Mouse (Mus musculus) heart, embryonic 10.5 days (tissue): ENCODE measurements around the gene Abtb1. TPM values are rescaled to one million over a fixed set of nuclear protein-coding genes. Genes with fewer than 3 reads are reported as not detected.

ENCODE experiments used
- DNase-seq: peaks from one replicate; pipeline ENCODE4 v3.0.0-alpha.2; 2017; ENCODE audit warnings: low spot score
- H3K27ac ChIP-seq: fragments of 300-500 bp; sonication (generic); 2 replicates; pipeline ENCODE4 v1.5.1; 2016; ENCODE audit warnings: mild to moderate bottlenecking
- H3K27me3 ChIP-seq: fragments of 300-500 bp; sonication (generic); 2 replicates; pipeline ENCODE4 v1.6.1; 2016; ENCODE audit warnings: mild to moderate bottlenecking; ENCODE audit not compliant: poor library complexity, insufficient read depth, severe bottlenecking
- H3K36me3 ChIP-seq: fragments of 300-500 bp; sonication (generic); 2 replicates; pipeline ENCODE4 v1.6.1; 2016; ENCODE audit warnings: mild to moderate bottlenecking, moderate library complexity
- H3K4me1 ChIP-seq: fragments of 300-500 bp; sonication (generic); 2 replicates; pipeline ENCODE4 v1.6.1; 2016; ENCODE audit warnings: mild to moderate bottlenecking
- H3K4me3 ChIP-seq: fragments of 300-500 bp; sonication (generic); 2 replicates; pipeline ENCODE4 v1.5.1; 2016; ENCODE audit warnings: mild to moderate bottlenecking, moderate library complexity
- H3K9me3 ChIP-seq: fragments of 300-500 bp; sonication (generic); 2 replicates; pipeline ENCODE4 v1.6.1; 2016; ENCODE audit warnings: mild to moderate bottlenecking, moderate library complexity
- WGBS: fragments of 180-500 bp; shearing (Covaris S2); methylation state at CpG from one replicate; pipeline ENCODE4 v1.1.7; 2016; 5-methylcytosine and 5-hydroxymethylcytosine counted together
- polyA plus RNA-seq: library from polyadenylated mRNA; unstranded; fragments of >200 nt; fragmentation: Nextera tagmentation; extraction: Ambion mirVana; gene quantifications from 2 replicates; pipeline ENCODE4 v1.2.1, GENCODE M21; 2016

Gene Abtb1
- polyA plus RNA-seq, 1 experiment from 2014 or later = 23.5 TPM

DNA sequence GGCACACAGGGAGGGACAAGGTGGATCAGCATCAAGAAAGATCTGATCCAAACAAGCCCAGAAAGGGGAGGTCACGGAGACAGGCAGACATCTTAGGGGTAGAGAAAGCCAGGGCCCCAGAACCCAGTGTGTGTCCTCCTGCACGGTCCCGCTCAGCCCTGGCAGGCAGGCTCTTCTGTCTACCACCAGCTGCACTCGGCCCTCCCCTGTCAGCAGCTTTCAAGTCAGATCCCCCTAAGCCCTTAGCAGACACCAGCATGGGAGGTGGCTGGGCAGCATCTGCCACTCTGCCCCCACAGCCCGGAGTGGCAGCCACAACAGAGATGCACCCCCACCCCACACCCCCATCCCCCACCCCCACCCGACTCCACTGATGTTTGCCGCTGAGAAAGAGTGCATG, 31.0 kb upstream of the Abtb1 start:
- no peak for DNase-seq
- no peaks in the 10 kb centered on the region for H3K9me3 ChIP-seq
- no peak overlapping the region for H3K4me3 ChIP-seq
- no peak overlapping the region for H3K27ac ChIP-seq
- H3K4me1 ChIP-seq = peaks cover 19% of the 10 kb centered on the region
- no peaks in the 10 kb centered on the region for H3K36me3 ChIP-seq
- H3K27me3 ChIP-seq = peaks cover 45% of the 10 kb centered on the region
- WGBS = 26% methylated on average over 7 of the region's 7 CpGs

GRCm38 (mm10) chr6:88871546-88871945, 29.8 kb upstream of the Abtb1 start:
- Histone ChIP-seq H3K9me3 (no peaks in the 10 kb centered on the region), H3K27ac (no peak overlapping the region), H3K4me3 (no peak overlapping the region), H3K27me3 (peaks cover 45% of the 10 kb centered on the region), H3K4me1 (peaks cover 19% of the 10 kb centered on the region), H3K36me3 (no peaks in the 10 kb centered on the region)
- WGBS = 50% methylated on average over 8 of the region's 8 CpGs
- no peak for DNase-seq

DNA sequence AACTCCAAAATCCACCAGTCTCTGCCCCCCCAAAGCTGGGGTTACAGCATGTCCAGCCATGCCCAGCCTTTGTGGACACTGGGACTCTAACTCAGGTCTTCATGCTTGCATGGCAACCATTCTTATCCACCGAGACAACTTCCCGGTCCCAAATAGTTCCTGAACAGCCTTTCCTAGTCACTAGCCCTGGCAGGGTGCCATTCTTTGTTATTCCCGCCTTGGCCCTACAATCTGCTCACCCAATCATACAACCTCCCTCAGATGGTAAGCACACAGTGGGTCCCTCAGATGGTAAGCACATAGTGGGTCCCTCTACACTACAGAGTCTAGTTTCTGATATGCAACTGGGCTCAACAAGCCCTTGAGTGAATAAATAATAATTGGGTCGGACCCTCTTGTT, 28.8 kb upstream of the Abtb1 start:
- H3K4me1 ChIP-seq = peaks cover 19% of the 10 kb centered on the region
- H3K4me3 ChIP-seq = no peak overlapping the region
- no peak overlapping the region for H3K27ac ChIP-seq
- DNase-seq = no peak
- WGBS = 67% methylated on average over 4 of the region's 4 CpGs
- H3K36me3 ChIP-seq = no peaks in the 10 kb centered on the region
- H3K27me3 ChIP-seq = peaks cover 40% of the 10 kb centered on the region
- H3K9me3 ChIP-seq = no peaks in the 10 kb centered on the region

DNA sequence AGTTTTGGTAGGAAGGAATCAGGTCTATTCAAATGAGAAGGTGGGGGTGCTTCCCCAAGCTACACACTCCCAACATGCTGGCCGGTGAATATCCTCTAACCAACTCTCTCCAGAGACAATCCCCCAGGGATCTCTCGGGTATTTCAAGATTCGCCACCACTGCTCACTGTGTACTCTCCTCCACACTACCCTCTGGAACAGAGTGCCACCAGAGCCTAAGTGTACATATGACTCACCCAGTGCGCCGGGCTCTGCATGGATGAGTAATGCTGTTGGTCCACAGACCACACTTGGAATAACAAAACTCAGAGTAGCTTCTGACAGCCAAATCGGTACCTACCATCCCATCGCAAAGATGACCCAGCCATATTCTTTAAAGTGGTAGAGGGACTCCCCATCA, 27.7 kb upstream of the Abtb1 start:
- Histone ChIP-seq H3K4me3 (no peak overlapping the region), H3K4me1 (peaks cover 12% of the 10 kb centered on the region; the same call in 1 of the 2 replicates), H3K9me3 (no peaks in the 10 kb centered on the region), H3K27ac (no peak overlapping the region), H3K27me3 (peaks cover 39% of the 10 kb centered on the region), H3K36me3 (no peaks in the 10 kb centered on the region)
- no peak for DNase-seq
- 80% methylated on average over 7 of the region's 7 CpGs for WGBS

GRCm38 (mm10) chr6:88865704-88866103, 23.9 kb upstream of the Abtb1 start:
- Histone ChIP-seq H3K36me3 (peaks cover 8% of the 10 kb centered on the region; the same call in 1 of the 2 replicates), H3K4me3 (no peak overlapping the region), H3K27ac (no peak overlapping the region), H3K4me1 (peaks cover 2% of the 10 kb centered on the region; the same call in 1 of the 2 replicates), H3K9me3 (no peaks in the 10 kb centered on the region), H3K27me3 (0 out of 2 replicates have a peak, but pooled peaks cover 9% of the 10 kb centered on the region)
- WGBS = 79% methylated on average over 7 of the region's 7 CpGs
- no peak for DNase-seq

DNA sequence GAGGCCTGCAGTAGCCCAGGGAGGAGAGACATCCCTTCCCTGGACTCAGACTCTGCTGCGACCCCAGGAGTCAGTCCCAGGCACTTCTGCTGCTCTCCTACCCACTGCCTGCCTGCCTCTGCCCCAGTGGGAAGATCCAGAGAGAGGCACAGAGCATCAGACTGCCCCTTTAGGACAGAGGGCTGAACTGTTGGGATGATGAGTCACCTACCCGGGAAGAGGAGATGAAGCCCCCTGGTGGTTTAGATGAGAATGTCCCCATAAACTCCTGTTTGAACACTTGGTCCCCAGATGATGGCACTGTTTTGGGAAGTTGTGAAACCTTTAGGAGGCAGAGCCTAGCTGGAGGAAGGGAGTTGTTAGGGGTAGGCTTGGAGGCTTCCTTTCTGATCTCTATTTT, 19.1 kb upstream of the Abtb1 start:
- 12% methylated on average over 2 of the region's 2 CpGs for WGBS
- no peak for DNase-seq
- no peak overlapping the region for H3K27ac ChIP-seq

GRCm38 (mm10) chr6:88858341-88858740, 16.6 kb upstream of the Abtb1 start:
- peaks cover 21% of the 10 kb centered on the region for H3K4me1 ChIP-seq
- peaks cover 8% of the 10 kb centered on the region; the same call in 1 of the 2 replicates for H3K36me3 ChIP-seq
- peak overlapping the region; percentile 89 for H3K27ac ChIP-seq
- WGBS = 55% methylated on average over 7 of the region's 7 CpGs
- H3K9me3 ChIP-seq = no peaks in the 10 kb centered on the region
- H3K4me3 ChIP-seq = no peak overlapping the region
- DNase-seq = no peak
- no peaks in the 10 kb centered on the region for H3K27me3 ChIP-seq

More for the DNA sequence above, 19.1 kb upstream of the Abtb1 start:
- H3K4me3 ChIP-seq = no peak overlapping the region
- 0 out of 2 replicates have a peak, but pooled peaks cover 9% of the 10 kb centered on the region for H3K27me3 ChIP-seq
- peaks cover 21% of the 10 kb centered on the region for H3K4me1 ChIP-seq
- no peaks in the 10 kb centered on the region for H3K9me3 ChIP-seq
- peaks cover 8% of the 10 kb centered on the region; the same call in 1 of the 2 replicates for H3K36me3 ChIP-seq

GRCm38 (mm10) chr6:88857830-88858229, 16.0 kb upstream of the Abtb1 start:
- Histone ChIP-seq H3K27me3 (no peaks in the 10 kb centered on the region), H3K27ac (peak overlapping the region; percentile 89), H3K36me3 (peaks cover 8% of the 10 kb centered on the region; the same call in 1 of the 2 replicates), H3K9me3 (no peaks in the 10 kb centered on the region), H3K4me3 (no peak overlapping the region), H3K4me1 (peaks cover 26% of the 10 kb centered on the region)
- WGBS = 68% methylated on average over 6 of the region's 6 CpGs
- DNase-seq = no peak

DNA sequence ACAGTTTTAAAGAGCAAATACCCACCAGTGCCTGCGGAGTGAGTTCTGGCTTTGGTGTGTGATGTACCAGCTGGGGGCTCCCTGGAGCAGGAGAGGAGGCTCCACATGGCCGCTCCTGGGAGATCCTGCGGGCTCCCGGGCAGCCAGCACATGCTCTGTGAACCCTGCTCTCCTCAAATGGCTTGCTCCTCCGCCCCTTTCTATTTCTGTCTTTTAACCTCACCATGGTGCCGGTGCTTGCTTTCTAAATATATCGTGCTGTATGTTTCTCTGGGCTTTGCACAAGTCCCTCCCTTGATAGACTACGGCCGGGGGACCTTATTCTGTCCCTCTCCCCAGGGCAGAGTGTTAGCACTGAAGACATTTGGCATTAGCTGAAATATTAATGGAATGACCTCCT, 15.5 kb upstream of the Abtb1 start:
- Histone ChIP-seq H3K36me3 (peaks cover 8% of the 10 kb centered on the region; the same call in 1 of the 2 replicates), H3K9me3 (no peaks in the 10 kb centered on the region), H3K4me1 (peaks cover 27% of the 10 kb centered on the region), H3K27ac (peak overlapping the region; percentile 89), H3K27me3 (no peaks in the 10 kb centered on the region), H3K4me3 (peak overlapping the region; percentile 12; the same call in 1 of the 2 replicates)
- 22% methylated on average over 9 of the region's 9 CpGs for WGBS
- peak; percentile 90 for DNase-seq

DNA sequence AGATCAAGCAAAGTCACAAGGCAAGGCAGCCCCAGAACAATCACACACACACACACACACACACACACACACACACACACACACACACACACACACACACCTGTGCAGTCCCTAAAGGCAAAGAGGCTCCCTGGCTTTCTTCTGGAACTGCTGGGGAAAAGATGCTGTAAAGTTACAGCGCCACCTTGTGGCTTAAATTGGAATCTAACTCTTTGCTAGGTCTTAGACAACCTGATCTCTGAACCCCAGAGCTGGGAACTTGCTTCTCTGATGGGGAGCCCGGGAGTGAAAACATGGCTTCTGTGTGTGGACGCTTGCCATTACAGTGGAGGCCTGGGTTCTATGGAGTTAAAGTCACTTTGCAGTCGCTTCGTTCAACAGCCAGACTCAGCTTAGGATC, 13.9 kb upstream of the Abtb1 start:
- Histone ChIP-seq H3K9me3 (no peaks in the 10 kb centered on the region), H3K4me1 (peaks cover 25% of the 10 kb centered on the region), H3K27me3 (no peaks in the 10 kb centered on the region), H3K27ac (peak overlapping the region; percentile 89; the same call in 1 of the 2 replicates), H3K36me3 (0 out of 2 replicates have a peak, but pooled peaks cover 2% of the 10 kb centered on the region), H3K4me3 (no peak overlapping the region)
- no peak for DNase-seq
- WGBS = 20% methylated on average over 5 of the region's 5 CpGs

DNA sequence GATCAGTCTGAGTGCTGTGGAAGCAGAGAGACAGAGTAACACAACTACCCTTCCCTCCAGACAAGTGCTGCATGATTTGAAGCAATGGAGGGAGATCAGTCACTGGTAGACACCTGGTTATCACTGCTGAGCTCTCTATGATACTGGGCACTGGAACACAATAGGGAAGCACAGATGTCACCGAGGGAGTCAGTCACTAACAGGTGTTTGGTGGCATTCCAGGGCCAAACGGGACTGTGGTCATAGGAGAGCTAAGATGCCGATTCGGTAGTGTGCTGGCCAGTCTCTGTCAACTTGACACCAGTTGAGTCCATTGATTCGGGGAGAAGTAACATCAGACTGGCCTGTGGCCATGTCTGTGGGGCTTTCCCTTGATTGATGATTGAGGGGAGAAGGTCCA, 12.7 kb upstream of the Abtb1 start:
- 0 out of 2 replicates have a peak, but pooled peaks cover 2% of the 10 kb centered on the region for H3K36me3 ChIP-seq
- H3K4me1 ChIP-seq = peaks cover 25% of the 10 kb centered on the region
- no peak overlapping the region for H3K4me3 ChIP-seq
- no peaks in the 10 kb centered on the region for H3K9me3 ChIP-seq
- WGBS = 75% methylated on average over 5 of the region's 5 CpGs
- H3K27ac ChIP-seq = no peak overlapping the region
- no peaks in the 10 kb centered on the region for H3K27me3 ChIP-seq
- DNase-seq = no peak

GRCm38 (mm10) chr6:88850034-88850433, 8.2 kb upstream of the Abtb1 start:
- H3K27me3 ChIP-seq = no peaks in the 10 kb centered on the region
- 86% methylated on average over 7 of the region's 7 CpGs for WGBS
- peaks cover 6% of the 10 kb centered on the region for H3K4me1 ChIP-seq
- H3K4me3 ChIP-seq = no peak overlapping the region
- 0 out of 2 replicates have a peak, but pooled peaks cover 2% of the 10 kb centered on the region for H3K36me3 ChIP-seq
- H3K9me3 ChIP-seq = no peaks in the 10 kb centered on the region
- DNase-seq = no peak
- no peak overlapping the region for H3K27ac ChIP-seq

DNA sequence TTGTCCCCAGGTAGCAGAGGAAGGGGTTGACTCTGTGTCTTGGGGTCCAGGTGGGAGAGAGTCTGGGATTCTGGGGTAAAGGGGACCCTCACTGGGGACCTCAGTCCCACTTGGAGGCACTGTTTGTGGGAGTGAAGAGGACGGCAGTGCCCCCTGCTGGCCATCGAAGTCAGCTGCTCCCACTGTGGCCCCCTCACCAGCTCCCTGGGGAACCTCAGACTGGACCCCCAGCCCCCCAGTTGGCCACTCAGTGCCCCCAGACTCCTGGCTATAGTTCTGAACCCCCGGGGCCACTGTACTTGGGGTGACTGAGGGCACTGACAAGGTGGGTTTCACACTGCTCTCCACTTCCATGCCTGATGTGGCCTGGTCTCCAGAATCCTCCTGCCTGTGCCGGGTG, 7.5 kb upstream of the Abtb1 start:
- no peak for DNase-seq
- H3K27ac ChIP-seq = no peak overlapping the region
- no peaks in the 10 kb centered on the region for H3K9me3 ChIP-seq
- H3K4me1 ChIP-seq = peaks cover 9% of the 10 kb centered on the region
- no peaks in the 10 kb centered on the region for H3K27me3 ChIP-seq
- H3K4me3 ChIP-seq = no peak overlapping the region
- 42% methylated on average over 4 of the region's 4 CpGs for WGBS
- 0 out of 2 replicates have a peak, but pooled peaks cover 2% of the 10 kb centered on the region for H3K36me3 ChIP-seq

GRCm38 (mm10) chr6:88847571-88847970, 5.8 kb upstream of the Abtb1 start:
- 0 out of 2 replicates have a peak, but pooled peaks cover 2% of the 10 kb centered on the region for H3K36me3 ChIP-seq

More at GRCm38 (mm10) chr6:88847571-88847970, 5.8 kb upstream of the Abtb1 start:
- Histone ChIP-seq H3K4me3 (no peak overlapping the region), H3K27ac (no peak overlapping the region), H3K27me3 (no peaks in the 10 kb centered on the region), H3K4me1 (peaks cover 18% of the 10 kb centered on the region), H3K9me3 (no peaks in the 10 kb centered on the region)
- 65% methylated on average over 2 of the region's 2 CpGs for WGBS
- no peak for DNase-seq
